Mouse (Mus musculus) urinary bladder, postnatal 4 days (tissue): Measurements from ENCODE around the gene Speer4b.
"Not testable (repeated sequence)": the region's sequence is repeated elsewhere in the genome, so short reads cannot be mapped to it uniquely, and the experiment has no call there.

Experiments used
- DNase-seq, 2 experiments: peaks; one replicate each; pipeline ENCODE4 v3.0.0; 2021 to 2022; ENCODE audit warnings: low spot score in 2 of 2

Gene Speer4b

DNA sequence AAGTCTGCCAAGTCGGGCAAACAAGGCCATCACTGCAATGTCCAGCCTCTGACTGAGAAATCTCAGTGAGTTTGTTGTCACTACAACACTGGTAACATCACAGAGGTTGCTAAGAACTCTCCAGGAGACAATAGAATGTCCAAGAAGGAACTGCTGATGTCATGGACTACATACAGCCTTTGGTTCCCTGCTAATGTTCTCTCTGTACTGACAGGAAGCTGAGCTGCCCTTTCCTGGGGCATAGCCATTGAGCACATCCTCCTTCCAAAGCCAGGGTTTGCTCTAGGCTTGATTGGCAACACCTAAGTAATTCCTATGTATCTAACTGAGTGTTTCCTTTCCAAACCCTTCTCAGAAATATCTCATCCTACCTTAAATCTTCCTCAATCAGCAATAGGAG, at the start of gene Speer4b:
TSS of gene Speer4b (minus strand) at position 101 of the 400 bp plus-strand sequence.
- DNase-seq, result not testable (repeated sequence)

DNA sequence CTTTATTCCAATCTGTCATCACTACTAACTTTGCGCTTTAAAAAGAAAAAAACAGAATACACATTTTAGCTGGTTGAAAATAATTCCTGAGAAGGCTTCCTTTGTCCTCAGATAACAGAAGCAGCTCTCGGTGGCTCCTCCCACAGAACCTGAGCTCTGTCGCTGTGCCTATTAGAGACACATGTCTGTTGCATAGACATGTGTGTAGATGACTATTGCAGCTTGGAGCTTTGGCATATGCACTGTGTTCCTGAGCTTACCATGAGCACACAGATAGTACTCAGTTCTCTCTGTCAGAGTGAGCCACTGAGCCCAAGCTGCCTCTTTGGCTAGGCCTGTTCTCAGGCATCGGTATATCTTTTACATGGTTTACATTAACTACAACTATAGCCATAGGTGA, 48.1 kb upstream of the Speer4b start:
- DNase-seq, result no peak

DNA sequence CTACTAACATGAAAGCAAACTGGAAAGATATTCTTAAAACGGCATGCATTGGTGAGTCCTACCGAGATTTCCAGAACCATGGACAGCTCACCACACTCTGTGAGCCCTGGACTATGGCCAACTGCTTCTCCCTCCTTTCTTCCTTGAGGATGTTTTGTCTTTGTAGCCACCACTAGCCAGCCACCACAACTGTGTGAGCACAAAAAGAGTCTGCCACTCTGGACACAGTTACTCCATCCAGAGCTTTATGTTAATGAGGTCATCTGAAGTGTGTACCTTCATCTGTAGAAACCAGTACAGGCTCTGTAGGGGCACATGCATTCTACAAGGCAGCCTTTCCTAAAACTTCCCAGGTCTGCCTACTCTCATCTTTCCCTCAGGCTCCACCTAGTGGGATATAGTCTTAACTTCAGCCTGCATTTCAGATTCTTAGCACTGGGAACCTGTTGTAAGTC, 43.6 kb upstream of the Speer4b start:
- DNase-seq, result peak; percentile 20 to 66

DNA sequence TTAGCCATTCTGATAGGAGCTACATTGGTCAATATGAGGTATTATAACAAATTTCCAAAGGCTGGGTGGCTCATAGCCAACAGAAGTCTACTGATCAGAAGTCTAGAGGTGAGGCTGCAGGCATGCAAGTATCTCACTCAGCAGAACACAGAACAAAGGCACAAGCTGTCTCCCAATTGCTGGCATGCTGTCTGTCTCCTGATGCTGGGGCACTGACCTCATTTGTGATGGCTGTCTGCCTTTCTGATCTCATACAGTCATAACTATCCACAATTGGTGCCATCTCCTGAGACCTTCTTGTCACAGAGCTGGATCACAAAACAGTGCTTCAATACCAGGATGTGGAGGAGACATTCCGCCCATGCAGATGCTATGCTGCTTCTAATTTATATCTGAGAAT, 25.7 kb upstream of the Speer4b start:
- no peak for DNase-seq

DNA sequence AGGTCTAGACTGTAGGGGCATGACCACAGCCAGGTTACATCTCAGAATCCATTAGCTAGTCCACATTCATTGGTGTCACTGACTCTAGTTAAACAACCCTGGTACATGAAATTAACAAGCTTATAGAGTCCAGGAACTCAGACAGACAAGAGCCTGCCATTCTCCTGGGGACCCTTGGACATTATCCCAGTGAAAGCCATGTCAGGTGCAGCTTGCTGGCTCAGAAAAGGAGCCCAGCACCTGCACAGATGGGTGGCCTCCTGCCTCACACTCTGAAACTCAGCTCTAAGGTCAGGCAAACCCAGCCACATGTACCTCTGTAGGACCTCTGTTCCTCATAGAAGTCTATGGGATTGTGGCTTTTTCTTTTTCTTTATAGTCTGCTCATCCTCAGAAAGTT, 17.5 kb upstream of the Speer4b start:
- no peak for DNase-seq

DNA sequence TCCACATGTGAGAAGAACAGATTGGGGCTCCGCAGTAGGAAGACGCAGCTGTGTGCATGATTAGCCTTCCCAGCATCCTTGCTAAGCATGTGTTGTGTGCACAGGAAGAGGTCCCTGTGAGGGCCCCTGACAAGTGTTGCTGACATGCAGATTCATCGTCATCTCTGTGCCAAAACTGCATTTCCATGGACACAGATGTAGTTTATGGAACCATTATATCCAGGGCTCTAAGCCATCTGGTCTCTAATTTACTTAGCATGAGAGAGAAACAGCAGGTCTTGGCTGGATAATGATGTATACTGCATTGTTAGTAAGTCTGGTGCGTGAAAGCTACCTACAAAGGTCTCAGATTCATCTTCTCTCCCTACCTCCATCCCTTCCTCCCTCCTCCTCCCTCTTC, 10.3 kb downstream of the Speer4b start:
- no peak for DNase-seq

DNA sequence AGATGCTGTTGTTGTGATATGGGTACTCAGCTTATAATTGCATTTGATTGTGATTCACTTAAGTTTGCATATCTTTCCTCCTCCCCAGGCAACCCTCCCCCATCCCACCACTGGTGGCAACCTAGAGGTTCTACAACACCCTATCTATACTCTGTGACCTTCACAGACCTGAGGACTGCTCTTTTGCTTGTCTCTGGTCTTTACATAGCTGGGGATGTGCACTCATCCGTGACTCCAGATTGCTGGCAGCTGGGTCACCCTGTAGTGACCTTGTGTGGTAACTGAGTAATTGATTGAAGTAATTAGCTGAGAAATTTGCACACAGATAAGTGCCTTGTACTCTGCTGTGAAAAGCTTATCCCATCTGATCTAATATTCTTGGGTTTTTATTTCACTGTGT, 15.1 kb downstream of the Speer4b start:
- no peak for DNase-seq

DNA sequence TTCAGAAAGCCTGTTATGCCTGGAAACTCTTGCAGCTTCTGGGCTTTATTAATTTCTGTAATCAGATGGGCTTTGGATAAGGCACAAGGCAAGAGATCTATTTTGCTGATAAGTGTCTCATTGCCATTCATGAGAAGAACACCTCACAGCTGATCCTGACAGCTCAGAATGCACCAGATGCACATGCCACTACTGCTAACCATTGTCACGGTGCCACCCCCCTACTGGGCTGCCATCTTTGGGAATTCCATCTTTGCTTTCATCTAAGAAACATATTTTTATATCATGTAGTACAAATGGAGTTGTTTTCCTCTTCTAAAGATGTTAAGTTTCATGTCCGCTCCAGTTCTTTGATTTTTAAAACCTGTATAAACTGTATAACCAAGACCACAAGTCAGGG, 19.5 kb downstream of the Speer4b start:
- no peak for DNase-seq

DNA sequence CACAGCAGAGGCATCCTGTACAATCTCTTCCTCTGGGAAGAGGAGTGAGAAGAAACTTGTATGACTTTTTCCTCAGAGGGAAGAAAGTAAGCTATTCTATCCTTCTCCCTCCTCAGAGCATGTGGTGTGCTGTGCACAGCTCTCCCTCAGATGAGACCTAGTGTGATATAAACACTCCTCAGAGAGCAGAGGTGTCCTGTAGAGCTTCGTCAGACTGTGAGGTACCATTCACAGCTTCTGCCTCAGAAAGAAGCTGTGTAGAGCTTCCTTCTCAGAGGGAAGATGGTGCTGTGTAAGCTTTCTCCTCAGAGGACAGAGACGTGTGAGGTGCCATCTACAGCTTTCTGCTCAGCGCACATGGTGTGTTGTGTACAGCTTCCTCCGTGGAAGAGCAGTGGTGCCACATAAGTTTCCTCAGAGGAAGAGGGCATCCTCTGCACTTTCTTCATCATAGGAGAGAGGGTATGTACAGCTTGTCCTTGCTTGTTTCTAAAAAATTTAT, 26.2 kb downstream of the Speer4b start:
- no peak for DNase-seq

DNA sequence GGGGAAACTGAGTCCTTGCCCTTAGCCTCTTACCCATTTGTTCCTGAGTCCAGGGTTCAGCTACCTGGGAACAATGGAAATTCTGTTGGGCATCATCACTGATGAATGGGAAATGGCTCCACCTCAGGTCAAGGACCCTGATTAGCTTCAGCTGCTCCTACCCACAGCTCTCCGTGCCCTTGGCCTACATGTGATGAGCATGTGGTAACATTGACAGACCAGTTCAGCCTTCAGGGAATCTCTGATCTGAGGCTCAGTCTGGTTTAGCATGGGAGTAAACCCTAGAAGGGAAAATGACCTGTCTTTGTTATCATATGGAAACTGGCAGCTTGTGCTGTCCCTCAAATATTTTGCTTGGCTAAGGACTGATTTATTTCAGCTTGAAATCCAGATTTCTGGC, 43.6 kb downstream of the Speer4b start:
- no peak for DNase-seq

DNA sequence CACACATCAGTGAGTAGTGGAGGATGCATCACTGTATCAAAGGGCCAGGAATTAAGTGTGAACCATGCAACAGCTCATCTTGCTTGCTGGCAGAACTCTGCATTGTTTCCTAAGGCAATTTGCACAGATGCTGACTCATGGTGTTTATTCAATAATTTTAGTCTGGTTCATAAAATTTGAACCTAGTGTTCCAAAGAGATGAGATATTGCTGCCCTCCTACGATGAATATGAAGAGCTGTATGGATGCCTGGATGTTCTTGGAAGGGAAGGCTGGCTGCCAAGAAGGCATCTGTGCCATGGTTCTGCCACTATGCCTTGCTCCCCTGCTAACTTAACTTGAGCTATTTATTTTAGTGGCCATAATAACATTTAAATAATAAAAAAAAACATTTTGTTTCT, 44.3 kb downstream of the Speer4b start:
- no peak for DNase-seq

DNA sequence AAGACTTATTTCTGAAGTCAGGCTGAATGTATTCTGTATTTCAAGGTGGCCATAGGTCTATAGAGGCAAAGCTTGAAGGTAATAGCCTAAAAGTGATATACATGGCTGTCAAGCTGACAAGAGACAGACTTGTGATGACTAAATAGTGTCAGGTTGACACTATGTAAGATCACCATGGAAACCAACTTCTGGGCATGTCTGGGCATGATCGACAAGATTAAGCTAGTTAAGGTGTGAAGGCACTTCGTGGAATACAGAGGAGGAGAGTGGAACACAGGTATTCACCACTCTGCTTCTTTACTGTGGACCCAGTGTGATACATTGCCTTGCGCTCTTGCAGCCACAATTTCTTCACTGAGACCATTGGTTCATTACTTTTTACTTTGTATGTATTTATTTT, 46.9 kb downstream of the Speer4b start:
- DNase-seq, result no peak

DNA sequence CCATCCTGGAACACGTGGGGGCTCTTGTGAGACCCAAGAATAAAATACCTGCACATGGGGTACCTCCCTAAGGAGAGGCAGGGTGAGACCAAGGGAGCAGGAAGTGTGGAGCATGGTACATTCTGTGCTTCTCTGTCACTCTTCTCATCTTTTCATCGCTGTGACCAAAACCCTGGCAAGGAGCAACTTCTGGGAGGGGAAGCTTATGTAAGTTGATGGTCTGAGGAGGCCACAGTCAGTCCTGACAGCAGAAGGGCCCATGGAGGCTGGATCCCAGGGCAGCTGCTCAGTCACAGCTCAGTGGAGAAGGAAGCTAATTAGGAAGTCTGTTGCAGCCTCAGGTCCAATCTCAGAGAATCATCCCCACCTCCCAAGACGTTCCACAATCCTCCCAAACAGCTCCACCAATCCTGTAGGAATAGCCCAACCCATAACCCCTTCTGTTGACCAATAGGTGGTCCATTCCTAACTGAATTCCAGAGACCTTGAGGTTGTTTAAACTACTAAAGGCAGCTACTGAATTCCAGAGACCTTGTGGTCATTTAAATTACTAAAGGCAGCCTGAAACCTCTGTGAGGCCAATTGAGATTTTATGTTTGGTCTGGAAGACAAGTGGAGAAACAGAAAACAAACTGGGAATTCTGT, 47.9 kb downstream of the Speer4b start:
- no peak for DNase-seq
